ENCODE assay signal across 19 mouse cellular contexts in the genomic region with DNA sequence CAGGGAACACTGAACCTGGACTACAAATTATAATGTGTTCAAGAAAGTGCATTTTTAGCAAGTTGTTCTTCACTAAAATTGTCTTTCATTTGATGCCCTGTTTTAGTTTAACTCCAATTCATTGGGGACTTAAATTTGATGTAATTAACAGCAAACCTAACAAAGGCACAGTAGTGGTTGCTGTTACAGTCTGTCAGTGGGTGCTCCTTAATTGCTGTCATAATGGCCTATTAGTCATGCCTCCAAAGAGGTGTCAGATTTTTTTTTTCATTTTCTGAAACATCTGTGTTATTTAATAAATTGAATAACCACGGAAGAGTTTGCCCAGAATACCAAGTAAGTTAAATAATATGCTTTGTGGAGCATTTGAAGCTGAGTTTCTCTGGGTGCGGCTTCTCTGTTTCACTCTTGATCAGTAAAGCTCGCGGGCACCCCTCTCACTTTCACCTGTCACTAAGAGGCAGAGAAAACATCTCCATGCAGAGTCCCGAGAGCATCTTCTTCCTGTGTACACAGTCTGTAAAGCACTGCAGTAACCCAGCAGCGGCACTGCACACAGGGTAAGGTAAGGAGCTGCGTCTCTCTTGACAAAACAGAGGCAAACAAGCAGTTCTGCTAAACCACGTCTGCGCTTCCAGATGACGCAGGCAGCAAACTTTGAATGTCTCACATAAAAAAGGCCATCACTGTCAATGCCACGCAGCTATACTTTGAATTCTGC.
DNase-seq lines count a peak whose midpoint lies in the region; ATAC-seq lines count a peak whose summit lies in the region.
"Had no signal": no experiment of that assay in that cellular context is flagged by ENCODE, and none has a peak within 500 bp of the region (broad histone marks: within the 10 kb centered on the region; RNA-seq: fewer than 3 reads in every experiment).

No protein-coding gene starts in this region.

- no peaks in the 10 kb centered on the region for H3K9me3 ChIP-seq in midbrain, embryonic 16.5 days (replicated peaks; ENCODE audit: control insufficient read depth, low read length, poor library complexity, severe bottlenecking)
- no peaks in the 10 kb centered on the region for H3K9me3 ChIP-seq in midbrain, embryonic 14.5 days (ENCODE audit: control insufficient read depth, low read length)
- H3K9me3 ChIP-seq: embryonic facial prominence, embryonic 15.5 days; limb, embryonic 12.5 days; liver, embryonic 13.5 days; lung, embryonic 15.5 days; midbrain, embryonic 13.5 days had no signal

- H3K9ac ChIP-seq in midbrain, embryonic 16.5 days (ENCODE audit: low read depth, low read length), result no peak overlapping the region
- H3K9ac ChIP-seq in midbrain, embryonic 14.5 days (replicated peaks; ENCODE audit: low read length), result no peak overlapping the region
- H3K9ac ChIP-seq: embryonic facial prominence, embryonic 15.5 days; hindbrain, embryonic 14.5 days; limb, embryonic 12.5 days; liver, embryonic 13.5 days; lung, embryonic 15.5 days; midbrain, embryonic 13.5 days had no signal

- 73% methylated on average over 11 of the region's 11 CpGs for WGBS in midbrain, embryonic 16.5 days
- WGBS in midbrain, embryonic 14.5 days, result 77% methylated on average over 11 of the region's 11 CpGs

- H3K36me3 ChIP-seq in midbrain, embryonic 16.5 days (ENCODE audit: control insufficient read depth, insufficient read depth, low read length), result peaks cover 2% of the 10 kb centered on the region; the same call in 1 of the 2 replicates
- peaks cover 23% of the 10 kb centered on the region for H3K36me3 ChIP-seq in midbrain, embryonic 14.5 days (ENCODE audit: control insufficient read depth, insufficient read depth, low read length)

- H3K4me2 ChIP-seq in midbrain, embryonic 16.5 days (ENCODE audit: low read length), result no peak overlapping the region
- H3K4me2 ChIP-seq in midbrain, embryonic 14.5 days (ENCODE audit: low read length), result no peak overlapping the region
- H3K4me2 ChIP-seq: embryonic facial prominence, embryonic 15.5 days; hindbrain, embryonic 14.5 days; limb, embryonic 12.5 days; liver, embryonic 13.5 days; lung, embryonic 15.5 days; midbrain, embryonic 13.5 days had no signal

- no peak for DNase-seq in midbrain, embryonic 14.5 days
- peak; percentile 90 for DNase-seq in T-cell, adult 2 months (ENCODE audit: low spot score)
- DNase-seq in thymus, postnatal 25 days, result no peak
- no peak for DNase-seq in retina, embryonic 14.5 days (ENCODE audit: low spot score)
- DNase-seq: cerebellum, adult 9-11 months; embryo, embryonic 11 days; gastrocnemius, postnatal 14 days; kidney, adult 11 months; kidney, postnatal 10 days; liver, embryonic 13.5 days had no signal

- peak; percentile 48; the same call in 1 of the 2 replicates for ATAC-seq in midbrain, embryonic 16.5 days
- ATAC-seq in midbrain, embryonic 14.5 days (ENCODE audit: low FRiP score, low TSS enrichment), result no peak
- ATAC-seq in neutrophil, adult 5-6 weeks (ENCODE audit: extremely low read depth, insufficient number of reproducible peaks, low FRiP score, poor library complexity, severe bottlenecking), result peak; percentile 77
- ATAC-seq in erythroid progenitor cell, adult 5-6 weeks (replicated peaks; ENCODE audit: low FRiP score, poor library complexity, severe bottlenecking), result no peak
- ATAC-seq: midbrain, embryonic 13.5 days; Patski had no signal

- H3K27ac ChIP-seq in midbrain, embryonic 16.5 days (ENCODE audit: low read length), result no peak overlapping the region
- H3K27ac ChIP-seq in midbrain, embryonic 14.5 days (replicated peaks; ENCODE audit: low read depth, low read length), result no peak overlapping the region
- H3K27ac ChIP-seq: embryonic facial prominence, embryonic 15.5 days; hindbrain, embryonic 14.5 days; limb, embryonic 12.5 days; liver, embryonic 13.5 days; lung, embryonic 15.5 days; midbrain, embryonic 13.5 days had no signal

- peaks cover 4% of the 10 kb centered on the region; the same call in 1 of the 2 replicates for H3K4me1 ChIP-seq in midbrain, embryonic 16.5 days (ENCODE audit: control insufficient read depth, insufficient read depth, low read length)
- no peaks in the 10 kb centered on the region for H3K4me1 ChIP-seq in midbrain, embryonic 14.5 days (ENCODE audit: control insufficient read depth, insufficient read depth, low read length)
- H3K4me1 ChIP-seq: embryonic facial prominence, embryonic 15.5 days; liver, embryonic 13.5 days; lung, embryonic 15.5 days had no signal

- no peaks in the 10 kb centered on the region for H3K27me3 ChIP-seq in midbrain, embryonic 16.5 days (ENCODE audit: control insufficient read depth, insufficient read depth, low read depth, low read length)
- no peaks in the 10 kb centered on the region for H3K27me3 ChIP-seq in midbrain, embryonic 14.5 days (ENCODE audit: control insufficient read depth, insufficient read depth, low read length)
- H3K27me3 ChIP-seq: embryonic facial prominence, embryonic 15.5 days; limb, embryonic 12.5 days; liver, embryonic 13.5 days; lung, embryonic 15.5 days; midbrain, embryonic 13.5 days; Patski had no signal

- no peak overlapping the region for H3K4me3 ChIP-seq in midbrain, embryonic 16.5 days (ENCODE audit: low read depth, low read length)
- H3K4me3 ChIP-seq in midbrain, embryonic 14.5 days (replicated peaks; ENCODE audit: low read depth, low read length), result no peak overlapping the region
- H3K4me3 ChIP-seq: embryonic facial prominence, embryonic 15.5 days; limb, embryonic 12.5 days; liver, embryonic 13.5 days; lung, embryonic 15.5 days; midbrain, embryonic 13.5 days had no signal

Comparison
In these comparisons a context has a peak if more than half of its experiments do, and no peak if none do; other contexts are left out.
1. ATAC-seq: peak in midbrain, embryonic 16.5 days (single experiment) and neutrophil, adult 5-6 weeks (single experiment); none in midbrain, embryonic 14.5 days (single experiment) and erythroid progenitor cell, adult 5-6 weeks (single experiment).